Mouse (Mus musculus) heart, adult 2 months (tissue): ENCODE results near the gene Pdgfb. TPM values are rescaled to one million over a fixed set of nuclear protein-coding genes. Genes with fewer than 3 reads are reported as not detected.

Source experiments
- DNase-seq, 2 experiments: peaks; one replicate each; pipeline ENCODE4 v3.0.0; 2021
- H3K27ac ChIP-seq: fragments of 200-600 bp; 2 replicates; pipeline ENCODE4 v1.8.1; 2022
- H3K27me3 ChIP-seq: fragments of 200-500 bp; 2 replicates; pipeline ENCODE4 v1.6.1; 2012; ENCODE audit warnings: mild to moderate bottlenecking, low read length, inconsistent platforms, mixed read lengths; ENCODE audit not compliant: control insufficient read depth, insufficient read depth
- H3K36me3 ChIP-seq: fragments of 200-500 bp; 2 replicates; pipeline ENCODE4 v1.6.1; 2012; ENCODE audit warnings: low read length, inconsistent platforms; ENCODE audit not compliant: control insufficient read depth, insufficient read depth
- H3K4me1 ChIP-seq: fragments of 200-500 bp; 2 replicates; pipeline ENCODE4 v1.6.1; 2011; ENCODE audit warnings: low read length; ENCODE audit not compliant: control insufficient read depth, insufficient read depth
- H3K4me3 ChIP-seq: fragments of 200-600 bp; 2 replicates; pipeline ENCODE4 v1.8.1; 2022
- H3K79me2 ChIP-seq: fragments of 200-500 bp; replicated peaks from 2 replicates; pipeline ENCODE4 v1.6.1; 2012; ENCODE audit warnings: mild to moderate bottlenecking, inconsistent platforms, low read length, moderate library complexity, mixed read lengths; ENCODE audit not compliant: control insufficient read depth, insufficient read depth
- H3K9ac ChIP-seq: fragments of 200-500 bp; 2 replicates; pipeline ENCODE4 v1.6.1; 2012; ENCODE audit warnings: low read depth, mild to moderate bottlenecking, control low read depth, inconsistent platforms, low read length, mixed read lengths
- CTCF ChIP-seq: fragments of 200-600 bp; IDR thresholded peaks from 2 replicates; pipeline ENCODE4 v1.8.1; 2022; ENCODE audit warnings: antibody characterized with exemption, mild to moderate bottlenecking, moderate library complexity
- EP300 ChIP-seq: fragments of 200-500 bp; IDR thresholded peaks from 2 replicates; pipeline ENCODE4 v1.6.1; 2011; ENCODE audit warnings: low read depth, low read length, control low read depth; ENCODE audit not compliant: insufficient read depth
- POLR2A ChIP-seq: fragments of 200-500 bp; IDR thresholded peaks from 2 replicates; pipeline ENCODE4 v1.6.1; 2011; ENCODE audit warnings: mild to moderate bottlenecking, low read depth, low read length, control low read depth; ENCODE audit not compliant: insufficient read depth
- WGBS: fragments of 180-500 bp; shearing (Covaris S2); methylation state at CpG from one replicate; pipeline ENCODE4 v1.1.7; 2018; 5-methylcytosine and 5-hydroxymethylcytosine counted together
- intact Hi-C: fragments of 180-260 bp; cut with DNase I; formaldehyde crosslinking; loops from one replicate; pipeline ENCODE4 v1.15.1; 2025
- polyA plus RNA-seq: library from polyadenylated mRNA; depleted of rRNA; stranded (reverse); fragments of >200 nt; gene quantifications from 2 replicates; pipeline ENCODE4 v1.2.3, GENCODE M21; 2012
- total RNA-seq, 2 experiments: library from RNA; stranded (reverse); gene quantifications; 2 replicates each; pipeline ENCODE4 v1.2.3; 2021

Gene Pdgfb
- total and polyA plus RNA-seq, 3 experiments = 27.1 to 32.6 (median 27.3) TPM

- H3K36me3 ChIP-seq = peaks cover 22% of the 10 kb centered on the region
- H3K4me1 ChIP-seq = peaks cover 37% of the 10 kb centered on the region
- H3K9ac ChIP-seq = peak overlapping the region; percentile 42
- WGBS = 10% methylated on average over 14 of the region's 14 CpGs
- H3K79me2 ChIP-seq = no peaks in the 10 kb centered on the region
- peak overlapping the region; percentile 19 for H3K4me3 ChIP-seq
- H3K27me3 ChIP-seq = no peaks in the 10 kb centered on the region
- intact Hi-C loops = loop anchor here (1.0 to 2.0 kb wide), 4 partner anchors 10 to 68 kb away; partner anchors contain the start of gene Pdgfb
- peak; percentile 77 to 84 for DNase-seq
- peak; percentile 81 for TF ChIP-seq EP300
- no peak for TF ChIP-seq POLR2A
- H3K27ac ChIP-seq = peak overlapping the region; percentile 75
Observed at GRCm38 (mm10) chr15:80004644-80005340, 10.0 kb downstream of the Pdgfb start.

GRCm38 (mm10) chr15:80003581-80003980, 11.2 kb downstream of the Pdgfb start:
- no peak overlapping the region for H3K9ac ChIP-seq
- TF ChIP-seq POLR2A (no peak), EP300 (no peak), CTCF (no peak)
- peak in 1 of 2 experiments; percentile 52 for DNase-seq
- 29% methylated on average over 2 of the region's 2 CpGs for WGBS
- intact Hi-C loops = no loop called here
- H3K27ac ChIP-seq = peak overlapping the region; percentile 75
- H3K4me1 ChIP-seq = peaks cover 37% of the 10 kb centered on the region
- H3K36me3 ChIP-seq = peaks cover 23% of the 10 kb centered on the region
- no peak overlapping the region for H3K4me3 ChIP-seq
- H3K79me2 ChIP-seq = no peaks in the 10 kb centered on the region
- no peaks in the 10 kb centered on the region for H3K27me3 ChIP-seq

GRCm38 (mm10) chr15:80001601-80002000, 13.2 kb downstream of the Pdgfb start:
- 82% methylated on average over 23 of the region's 23 CpGs for WGBS
- H3K4me3 ChIP-seq = no peak overlapping the region
- no peaks in the 10 kb centered on the region for H3K27me3 ChIP-seq
- no peak for DNase-seq
- H3K4me1 ChIP-seq = peaks cover 36% of the 10 kb centered on the region
- H3K36me3 ChIP-seq = peaks cover 20% of the 10 kb centered on the region
- no peaks in the 10 kb centered on the region for H3K79me2 ChIP-seq
- H3K9ac ChIP-seq = no peak overlapping the region
- intact Hi-C loops = no loop called here
- H3K27ac ChIP-seq = no peak overlapping the region; the same call in 1 of the 2 replicates
- no peak for TF ChIP-seq CTCF
- TF ChIP-seq POLR2A = no peak
- TF ChIP-seq EP300 = no peak

- 35% methylated on average over 8 of the region's 8 CpGs for WGBS
- no peaks in the 10 kb centered on the region for H3K79me2 ChIP-seq
- TF ChIP-seq CTCF (no peak), EP300 (peak; percentile 67; the same call in 1 of the 2 replicates), POLR2A (no peak)
- no peak overlapping the region for H3K4me3 ChIP-seq
- peaks cover 20% of the 10 kb centered on the region for H3K36me3 ChIP-seq
- H3K9ac ChIP-seq = no peak overlapping the region
- peak overlapping the region; percentile 64 for H3K27ac ChIP-seq
- H3K27me3 ChIP-seq = no peaks in the 10 kb centered on the region
- peak in 1 of 2 experiments; percentile 66 for DNase-seq
- intact Hi-C loops = no loop called here
- peaks cover 29% of the 10 kb centered on the region for H3K4me1 ChIP-seq
Observed at GRCm38 (mm10) chr15:80000694-80001093, 14.1 kb downstream of the Pdgfb start.

- TF ChIP-seq POLR2A (no peak), EP300 (no peak), CTCF (no peak)
- H3K79me2 ChIP-seq = no peaks in the 10 kb centered on the region
- intact Hi-C loops = no loop called here
- H3K27ac ChIP-seq = no peak overlapping the region
- peaks cover 13% of the 10 kb centered on the region for H3K36me3 ChIP-seq
- no peaks in the 10 kb centered on the region for H3K27me3 ChIP-seq
- WGBS = 37% methylated on average over 3 of the region's 3 CpGs
- DNase-seq = no peak
- H3K9ac ChIP-seq = no peak overlapping the region
- peaks cover 10% of the 10 kb centered on the region for H3K4me1 ChIP-seq
- no peak overlapping the region for H3K4me3 ChIP-seq
Observed at GRCm38 (mm10) chr15:79997988-79998387, 16.8 kb downstream of the Pdgfb start.

GRCm38 (mm10) chr15:79996781-79997180, 18.0 kb downstream of the Pdgfb start:
- DNase-seq = no peak
- no peak overlapping the region for H3K27ac ChIP-seq
- no peak overlapping the region for H3K4me3 ChIP-seq
- TF ChIP-seq CTCF (no peak), POLR2A (no peak), EP300 (no peak)
- H3K79me2 ChIP-seq = no peaks in the 10 kb centered on the region
- no peaks in the 10 kb centered on the region for H3K27me3 ChIP-seq
- 93% methylated on average over 11 of the region's 11 CpGs for WGBS
- peaks cover 10% of the 10 kb centered on the region for H3K36me3 ChIP-seq
- H3K4me1 ChIP-seq = peaks cover 8% of the 10 kb centered on the region
- H3K9ac ChIP-seq = no peak overlapping the region
- intact Hi-C loops = no loop called here
